Mouse (Mus musculus): ENCODE data around the gene Syt15.
"Not testable (repeated sequence)": the region's sequence is repeated elsewhere in the genome, so short reads cannot be mapped to it uniquely, and the experiment has no call there.

Syt15 gene

GRCm38 (mm10) chr14:34227981-34228380 is 8.6 kb downstream of the Syt15 start:
- no peak for DNase-seq (ENCODE audit: low spot score)

GRCm38 (mm10) chr14:34228830-34229506 is 9.6 kb downstream of the Syt15 start:
- DNase-seq (ENCODE audit: low spot score), result no peak

- DNase-seq (ENCODE audit: low spot score), result no peak
Observed at GRCm38 (mm10) chr14:34232340-34232739, 12.9 kb downstream of the Syt15 start.

- no peak for DNase-seq (ENCODE audit: low spot score)
Observed at GRCm38 (mm10) chr14:34232866-34233680, 13.7 kb downstream of the Syt15 start.

- no peak for DNase-seq (ENCODE audit: low spot score)
Observed at GRCm38 (mm10) chr14:34233846-34234245, 14.5 kb downstream of the Syt15 start.

- DNase-seq (ENCODE audit: low spot score), result peak; percentile 93
Observed at GRCm38 (mm10) chr14:34234630-34235380, 15.4 kb downstream of the Syt15 start.

GRCm38 (mm10) chr14:34240263-34240662 is 20.9 kb downstream of the Syt15 start:
- DNase-seq (ENCODE audit: low spot score), result no peak

- no peak for DNase-seq (ENCODE audit: low spot score)
Observed at GRCm38 (mm10) chr14:34240676-34241075, 21.3 kb downstream of the Syt15 start.

- DNase-seq (ENCODE audit: low spot score), result no peak
Observed at GRCm38 (mm10) chr14:34252470-34253145, 33.2 kb downstream of the Syt15 start.

GRCm38 (mm10) chr14:34253261-34253660 is 33.9 kb downstream of the Syt15 start:
- DNase-seq (ENCODE audit: low spot score), result no peak

- not testable (repeated sequence) for DNase-seq (ENCODE audit: low spot score)
Observed at GRCm38 (mm10) chr14:34258525-34258924, 39.1 kb downstream of the Syt15 start.

GRCm38 (mm10) chr14:34268046-34268445 is 48.7 kb downstream of the Syt15 start:
- no peak for DNase-seq (ENCODE audit: low spot score)

GRCm38 (mm10) chr14:34273280-34273679 is 53.9 kb downstream of the Syt15 start:
- DNase-seq (ENCODE audit: low spot score), result peak; percentile 27

GRCm38 (mm10) chr14:34274141-34274540 is 54.7 kb downstream of the Syt15 start:
- no peak for DNase-seq (ENCODE audit: low spot score)

- no peak for DNase-seq (ENCODE audit: low spot score)
Observed at GRCm38 (mm10) chr14:34275225-34275624, 55.8 kb downstream of the Syt15 start.

- no peak for DNase-seq (ENCODE audit: low spot score)
Observed at GRCm38 (mm10) chr14:34279726-34280125, 60.3 kb downstream of the Syt15 start.
